Mouse (Mus musculus) layer of hippocampus, adult 6 months (tissue): Measurements from ENCODE around the gene Foxo3. TPM values are rescaled to one million over a fixed set of nuclear protein-coding genes. Genes with fewer than 3 reads are reported as not detected.

Experiments used
- long read RNA-seq, 2 experiments: library from polyadenylated mRNA; unstranded; transcript quantifications; one replicate each; pipeline ENCODE4 v2.0.0; 2019 to 2020
- polyA plus RNA-seq: library from polyadenylated mRNA; unstranded; fragments of <200 nt; fragmentation: Nextera tagmentation; gene quantifications from 2 replicates; pipeline ENCODE4 v1.2.3, GENCODE M21; 2021

Foxo3 gene
- polyA plus RNA-seq: 19.9 and 23.2 TPM in 2 replicates
- long read RNA-seq, experiment 1, partial matches to known transcripts: 0 of 26 reads
- long read RNA-seq, experiment 1, other reads (novel, unspliced or antisense): 24 of 26 reads
- long read RNA-seq, experiment 2, full-length matches to known transcripts: 1 of 19 reads
- long read RNA-seq, experiment 2, partial matches to known transcripts: 1 of 19 reads
- long read RNA-seq, experiment 2, other reads (novel, unspliced or antisense): 17 of 19 reads

GRCm38 (mm10) chr10:42276507-42277345 lies at the start of gene Foxo3:
Foxo3 (minus strand) TSS chr10:42276755.

Other genes with a start within 250 kb of the Foxo3 start
- gene Afg1l, start 201.8 kb upstream of the Foxo3 start, polyA plus RNA-seq: 16.5 and 20.5 TPM in 2 replicates
- 560 and 592 TPM in 2 replicates for gene Snx3, start 225.3 kb upstream of the Foxo3 start, polyA plus RNA-seq